ENCODE assay signal across 36 mouse cellular contexts in the genomic region with DNA sequence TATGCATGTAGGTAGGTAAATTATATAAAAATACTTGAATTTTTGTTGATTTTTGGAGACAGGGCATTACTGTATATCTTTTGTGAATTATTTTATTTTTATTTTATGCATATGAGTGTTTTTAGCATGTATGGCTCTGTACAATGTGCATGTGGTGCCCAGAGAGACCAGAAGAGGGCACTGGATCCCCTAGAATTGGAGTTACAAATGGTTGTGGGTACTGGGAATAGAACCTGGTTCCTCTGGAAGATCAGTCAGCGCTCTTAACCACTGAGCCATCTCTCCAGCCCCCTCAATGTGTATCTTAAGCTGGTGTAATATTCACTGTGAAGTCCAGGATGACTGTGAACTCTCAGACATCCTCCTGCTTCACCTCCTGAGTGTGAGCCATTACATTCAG. TPM values are rescaled to one million over a fixed set of nuclear protein-coding genes. Genes with fewer than 3 reads are reported as not detected.
DNase-seq lines count a peak whose midpoint lies in the region; ATAC-seq and TF ChIP-seq lines count a peak whose summit lies in the region.
"Had no signal": no experiment of that assay in that cellular context is flagged by ENCODE, and none has a peak within 500 bp of the region (broad histone marks: within the 10 kb centered on the region; RNA-seq: fewer than 3 reads in every experiment).

No protein-coding gene starts in this region.

- DNase-seq in liver, embryonic 14.5 days (ENCODE audit: low read depth in 3 of 3, low spot score in 3 of 3): no peak
- DNase-seq in liver: no peak
- peak; percentile 51 for DNase-seq in A20 (ENCODE audit: low read depth, low spot score)
- DNase-seq in MEL (ENCODE audit: low read depth, low spot score): peak; percentile 53
- DNase-seq in stomach, postnatal 0 days (ENCODE audit: low spot score): no peak
- DNase-seq in forebrain, embryonic 11.5 days (ENCODE audit: low spot score): no peak
- DNase-seq in right cerebral cortex, postnatal 10 days (ENCODE audit: low spot score in 2 of 2): no peak
- DNase-seq: adrenal gland, adult 2 months; adrenal gland, postnatal 14 days; cerebellum, adult 11-12 months; cerebellum, adult 8-10 months; cerebellum, postnatal 10 days; cerebellum, postnatal 36 days; embryo, embryonic 11 days; gastrocnemius, postnatal 10 days; gastrocnemius, postnatal 36 days; heart, adult 2 months; heart, postnatal 14 days; heart, postnatal 4 days had no signal

- no peak for ATAC-seq in liver, embryonic 14.5 days (ENCODE audit: insufficient read depth)
- no peak for ATAC-seq in stomach, postnatal 0 days (ENCODE audit: low FRiP score, low TSS enrichment)
- no peak for ATAC-seq in forebrain, embryonic 11.5 days (replicated peaks; ENCODE audit: low FRiP score)
- ATAC-seq: forebrain, embryonic 13.5 days; forebrain, embryonic 16.5 days; hindbrain, postnatal 0 days; inflammation-experienced regulatory T-cells, adult 6 months had no signal

- H3K9me3 ChIP-seq in liver, embryonic 14.5 days (ENCODE audit: control insufficient read depth, low read length): no peaks in the 10 kb centered on the region
- no peaks in the 10 kb centered on the region for H3K9me3 ChIP-seq in MEL (replicated peaks; ENCODE audit: insufficient read depth, low read length)
- H3K9me3 ChIP-seq in stomach, postnatal 0 days (ENCODE audit: control insufficient read depth, low read length): no peaks in the 10 kb centered on the region
- H3K9me3 ChIP-seq in forebrain, embryonic 11.5 days (ENCODE audit: control insufficient read depth, low read length): no peaks in the 10 kb centered on the region
- H3K9me3 ChIP-seq: embryonic facial prominence, embryonic 10.5 days; embryonic facial prominence, embryonic 13.5 days; forebrain, embryonic 13.5 days; heart, embryonic 10.5 days; heart, embryonic 13.5 days had no signal

- 63% methylated on average over 1 of the region's 1 CpGs for WGBS in liver, embryonic 14.5 days (ENCODE audit: insufficient replicate concordance)
- WGBS in stomach, postnatal 0 days: 79% methylated on average over 1 of the region's 1 CpGs
- WGBS in forebrain, embryonic 11.5 days: 81% methylated on average over 1 of the region's 1 CpGs

- H3K4me2 ChIP-seq in liver, embryonic 14.5 days (ENCODE audit: low read depth): no peak overlapping the region
- no peak overlapping the region for H3K4me2 ChIP-seq in stomach, postnatal 0 days (replicated peaks; ENCODE audit: low read depth)
- no peak overlapping the region for H3K4me2 ChIP-seq in forebrain, embryonic 11.5 days (ENCODE audit: low read depth, low read length, severe bottlenecking)
- H3K4me2 ChIP-seq: embryonic facial prominence, embryonic 13.5 days; forebrain, embryonic 13.5 days; heart, embryonic 13.5 days; hindbrain, embryonic 14.5 days had no signal

- TF ChIP-seq POLR2A in MEL (IDR thresholded peaks at IDR 0.05; ENCODE audit: control insufficient read depth in 1 of 2, insufficient read depth in 1 of 2, low read depth in 1 of 2, low read length in 2 of 2, poor library complexity in 1 of 2): no peak

- TF ChIP-seq CTCF in liver, embryonic 14.5 days (IDR thresholded peaks at IDR 0.05; ENCODE audit: low read depth): peak; percentile 25; the same call in 1 of the 2 replicates
- TF ChIP-seq CTCF in MEL (IDR thresholded peaks at IDR 0.05 in 2 of 3, conservative IDR thresholded peaks at IDR 0.05 in 1 of 3; ENCODE audit: control insufficient read depth in 1 of 3, insufficient read depth in 1 of 3, low read depth in 2 of 3, low read length in 3 of 3, poor library complexity in 1 of 3, severe bottlenecking in 1 of 3): peak; percentile 52 to 63 (median 53); a peak in 5 of 6 replicates
- TF ChIP-seq CTCF in stomach, postnatal 0 days (IDR thresholded peaks at IDR 0.05; ENCODE audit: low read depth): 0 out of 2 replicates have a peak, but pooled peaks have one; percentile 8

- TF ChIP-seq RAD21 in MEL (IDR thresholded peaks at IDR 0.05; ENCODE audit: low read depth, low read length): peak; percentile 65

- no peaks in the 10 kb centered on the region for H3K79me2 ChIP-seq in MEL (ENCODE audit: control insufficient read depth, insufficient read depth, low read length, poor library complexity)

- peaks cover 3% of the 10 kb centered on the region; the same call in 1 of the 2 replicates for H3K27me3 ChIP-seq in liver, embryonic 14.5 days (ENCODE audit: control insufficient read depth, insufficient read depth, low read length)
- H3K27me3 ChIP-seq in MEL (ENCODE audit: control insufficient read depth in 1 of 2, insufficient read depth in 2 of 2, low read length in 2 of 2): peaks cover 18 to 22% of the 10 kb centered on the region in 2 experiments
- H3K27me3 ChIP-seq in stomach, postnatal 0 days (ENCODE audit: control insufficient read depth, insufficient read depth, low read length): no peaks in the 10 kb centered on the region
- H3K27me3 ChIP-seq in forebrain, embryonic 11.5 days (ENCODE audit: control insufficient read depth, insufficient read depth, low read length): no peaks in the 10 kb centered on the region
- H3K27me3 ChIP-seq: embryonic facial prominence, embryonic 13.5 days; forebrain, embryonic 13.5 days; heart, embryonic 13.5 days had no signal

- peaks cover 0 to 4% of the 10 kb centered on the region in 2 experiments; a peak in 2 of 4 replicates for H3K4me1 ChIP-seq in liver, embryonic 14.5 days (replicated peaks; ENCODE audit: control insufficient read depth in 2 of 2, insufficient read depth in 2 of 2, low read length in 1 of 2)
- no peaks in the 10 kb centered on the region for H3K4me1 ChIP-seq in MEL (ENCODE audit: control insufficient read depth in 1 of 2, insufficient read depth in 2 of 2, low read length in 2 of 2)
- H3K4me1 ChIP-seq in stomach, postnatal 0 days (replicated peaks; ENCODE audit: control insufficient read depth, insufficient read depth): no peaks in the 10 kb centered on the region
- H3K4me1 ChIP-seq in forebrain, embryonic 11.5 days (replicated peaks; ENCODE audit: control insufficient read depth, insufficient read depth, low read length): no peaks in the 10 kb centered on the region
- H3K4me1 ChIP-seq: embryonic facial prominence, embryonic 10.5 days; embryonic facial prominence, embryonic 13.5 days; forebrain, embryonic 13.5 days; heart, embryonic 10.5 days; heart, embryonic 13.5 days had no signal

- no peak overlapping the region for H3K27ac ChIP-seq in liver, embryonic 14.5 days
- H3K27ac ChIP-seq in MEL (ENCODE audit: control insufficient read depth, low read depth, low read length): no peak overlapping the region
- no peak overlapping the region for H3K27ac ChIP-seq in stomach, postnatal 0 days (replicated peaks)
- no peak overlapping the region for H3K27ac ChIP-seq in forebrain, embryonic 11.5 days (ENCODE audit: low read depth, low read length)
- H3K27ac ChIP-seq: embryonic facial prominence, embryonic 10.5 days; embryonic facial prominence, embryonic 13.5 days; forebrain, embryonic 13.5 days; heart, adult 2 months; heart, embryonic 10.5 days; heart, embryonic 13.5 days; hindbrain, embryonic 14.5 days; hindbrain, postnatal 0 days had no signal

- H3K9ac ChIP-seq in liver, embryonic 14.5 days (replicated peaks): no peak overlapping the region
- H3K9ac ChIP-seq in MEL (ENCODE audit: control insufficient read depth, low read depth, low read length, poor library complexity, severe bottlenecking): no peak overlapping the region
- no peak overlapping the region for H3K9ac ChIP-seq in stomach, postnatal 0 days (ENCODE audit: low read length)
- H3K9ac ChIP-seq in forebrain, embryonic 11.5 days (ENCODE audit: low read length): no peak overlapping the region
- H3K9ac ChIP-seq: embryonic facial prominence, embryonic 13.5 days; forebrain, embryonic 13.5 days; heart, embryonic 13.5 days; hindbrain, embryonic 14.5 days had no signal

- H3K4me3 ChIP-seq in liver, embryonic 14.5 days (ENCODE audit: insufficient read depth in 1 of 2, low read depth in 2 of 2, low read length in 2 of 2): no peak overlapping the region
- H3K4me3 ChIP-seq in MEL (ENCODE audit: control insufficient read depth in 1 of 2, insufficient read depth in 1 of 2, low read depth in 2 of 2, low read length in 2 of 2): no peak overlapping the region
- H3K4me3 ChIP-seq in stomach, postnatal 0 days (ENCODE audit: low read depth, low read length): no peak overlapping the region
- no peak overlapping the region for H3K4me3 ChIP-seq in forebrain, embryonic 11.5 days (ENCODE audit: low read depth, low read length)
- H3K4me3 ChIP-seq: embryonic facial prominence, embryonic 10.5 days; embryonic facial prominence, embryonic 13.5 days; erythroblast, embryonic 14.5 days; forebrain, embryonic 13.5 days; heart, adult 2 months; heart, embryonic 10.5 days; heart, embryonic 13.5 days had no signal

- TF ChIP-seq EP300 in liver, embryonic 14.5 days (IDR thresholded peaks at IDR 0.05; ENCODE audit: low read depth): no peak
- no peak for TF ChIP-seq EP300 in MEL (IDR thresholded peaks at IDR 0.05; ENCODE audit: low read depth in 1 of 2, low read length in 2 of 2)
- TF ChIP-seq EP300 in stomach, postnatal 0 days (optimal IDR thresholded peaks at IDR 0.05): no peak

- no peaks in the 10 kb centered on the region for H3K36me3 ChIP-seq in liver, embryonic 14.5 days (replicated peaks; ENCODE audit: control insufficient read depth, insufficient read depth, low read depth)
- H3K36me3 ChIP-seq in MEL (ENCODE audit: control insufficient read depth in 1 of 2, insufficient read depth in 2 of 2, low read length in 2 of 2): no peaks in the 10 kb centered on the region
- no peaks in the 10 kb centered on the region for H3K36me3 ChIP-seq in stomach, postnatal 0 days (ENCODE audit: control insufficient read depth, insufficient read depth, low read length)
- H3K36me3 ChIP-seq in forebrain, embryonic 11.5 days (ENCODE audit: control insufficient read depth, insufficient read depth, low read length): no peaks in the 10 kb centered on the region
- H3K36me3 ChIP-seq: embryonic facial prominence, embryonic 10.5 days; embryonic facial prominence, embryonic 13.5 days; G1E; heart, embryonic 10.5 days; heart, embryonic 13.5 days had no signal

RNA-seq across cellular contexts. Expression of a gene that starts 8.3 kb away (rescaled TPM):
- polyA plus RNA-seq in liver, embryonic 14.5 days (2012; rRNA removed): 9.8 and 16.1 TPM in 2 replicates
- 27.1 and 27.7 TPM in 2 replicates for polyA plus RNA-seq in liver, embryonic 14.5 days (2014; fragmentation: Nextera tagmentation; extraction: Ambion mirVana)
- not detected in 2 replicates for total RNA-seq in MEL (2012; rRNA removed)
- polyA plus RNA-seq in MEL (2012; ENCODE audit: insufficient read depth in 1 of 2, insufficient read length in 2 of 2, low read depth in 1 of 2, low replicate concordance in 2 of 2, missing spikeins in 1 of 2): not detected
- 31.8 and 35.6 TPM in 2 replicates for polyA plus RNA-seq in stomach, postnatal 0 days (2015; fragmentation: Nextera tagmentation; extraction: Ambion mirVana)
- 4.9 and 6.9 TPM in 2 replicates for polyA plus RNA-seq in forebrain, embryonic 11.5 days (2014; fragmentation: Nextera tagmentation; extraction: Ambion mirVana)
- polyA plus RNA-seq: G1E had no signal

RNA-seq across cellular contexts. Expression of a gene that starts 24.6 kb away (rescaled TPM):
- not detected in 2 replicates for polyA plus RNA-seq in liver, embryonic 14.5 days (2012; rRNA removed)
- 0.06 TPM in 1 of 2 replicates, not detected in the other for polyA plus RNA-seq in liver, embryonic 14.5 days (2014; fragmentation: Nextera tagmentation; extraction: Ambion mirVana)
- total RNA-seq in MEL (2012; rRNA removed): not detected in 2 replicates
- polyA plus RNA-seq in MEL (2012; ENCODE audit: insufficient read depth in 1 of 2, insufficient read length in 2 of 2, low read depth in 1 of 2, low replicate concordance in 2 of 2, missing spikeins in 1 of 2): not detected
- not detected in 2 replicates for polyA plus RNA-seq in stomach, postnatal 0 days (2015; fragmentation: Nextera tagmentation; extraction: Ambion mirVana)
- not detected in 2 replicates for polyA plus RNA-seq in forebrain, embryonic 11.5 days (2014; fragmentation: Nextera tagmentation; extraction: Ambion mirVana)
- total RNA-seq: adrenal gland, adult 2 months; adrenal gland, postnatal 14 days; adrenal gland, postnatal 4 days; gastrocnemius, adult 18-20 months; gastrocnemius, postnatal 10 days; gastrocnemius, postnatal 36 days; granulocyte monocyte progenitor cell, adult 5-6 weeks; heart, adult 2 months; heart, postnatal 14 days; heart, postnatal 4 days; hindbrain, postnatal 0 days had no signal
- polyA plus RNA-seq: adrenal gland, adult 2 months; cortical plate, adult 2 months; embryonic facial prominence, embryonic 10.5 days; embryonic facial prominence, embryonic 13.5 days; erythroblast, embryonic 14.5 days; forebrain, embryonic 13.5 days; forebrain, embryonic 16.5 days; G1E; heart, adult 2 months; heart, embryonic 13.5 days; heart, embryonic 16.5 days; hindbrain, embryonic 11.5 days; hindbrain, embryonic 14.5 days; hindbrain, postnatal 0 days; inflammation-experienced regulatory T-cells, adult 6 months had no signal

RNA-seq across cellular contexts. Expression of a gene that starts 35.9 kb away (rescaled TPM):
- 0.54 and 0.92 TPM in 2 replicates for polyA plus RNA-seq in liver, embryonic 14.5 days (2012; rRNA removed)
- 1.1 and 1.3 TPM in 2 replicates for polyA plus RNA-seq in liver, embryonic 14.5 days (2014; fragmentation: Nextera tagmentation; extraction: Ambion mirVana)
- total RNA-seq in MEL (2012; rRNA removed): 0.08 TPM in 1 of 2 replicates, not detected in the other
- polyA plus RNA-seq in MEL (2012; ENCODE audit: insufficient read depth in 1 of 2, insufficient read length in 2 of 2, low read depth in 1 of 2, low replicate concordance in 2 of 2, missing spikeins in 1 of 2): under 1 TPM in 1 of 2 experiments, not detected in 1; 0.10 TPM
- 16.3 and 18.7 TPM in 2 replicates for polyA plus RNA-seq in stomach, postnatal 0 days (2015; fragmentation: Nextera tagmentation; extraction: Ambion mirVana)
- polyA plus RNA-seq in forebrain, embryonic 11.5 days (2014; fragmentation: Nextera tagmentation; extraction: Ambion mirVana): 5.0 and 5.6 TPM in 2 replicates
- total RNA-seq: granulocyte monocyte progenitor cell, adult 5-6 weeks had no signal
- polyA plus RNA-seq: erythroblast, embryonic 14.5 days; G1E had no signal

RNA-seq across cellular contexts. Expression of a gene that starts 53.8 kb away (rescaled TPM):
- 10.9 and 17.1 TPM in 2 replicates for polyA plus RNA-seq in liver, embryonic 14.5 days (2012; rRNA removed)
- 32.6 and 38.5 TPM in 2 replicates for polyA plus RNA-seq in liver, embryonic 14.5 days (2014; fragmentation: Nextera tagmentation; extraction: Ambion mirVana)
- 41.0 and 43.8 TPM in 2 replicates for total RNA-seq in MEL (2012; rRNA removed)
- polyA plus RNA-seq in MEL (2012; ENCODE audit: insufficient read depth in 1 of 2, insufficient read length in 2 of 2, low read depth in 1 of 2, low replicate concordance in 2 of 2, missing spikeins in 1 of 2): 10 to 100 TPM in 1 of 2 experiments, not detected in 1; 45.1 TPM
- 24.1 and 25.6 TPM in 2 replicates for polyA plus RNA-seq in stomach, postnatal 0 days (2015; fragmentation: Nextera tagmentation; extraction: Ambion mirVana)
- polyA plus RNA-seq in forebrain, embryonic 11.5 days (2014; fragmentation: Nextera tagmentation; extraction: Ambion mirVana): 35.1 and 36.1 TPM in 2 replicates

Comparison
In these comparisons a context has a peak if more than half of its experiments do, and no peak if none do; other contexts are left out.
1. DNase-seq: peak in A20 (single experiment) and MEL (single experiment); none in liver, embryonic 14.5 days (0 of 3), liver (single experiment), stomach, postnatal 0 days (single experiment), forebrain, embryonic 11.5 days (single experiment) and right cerebral cortex, postnatal 10 days (0 of 2).
2. Peak in every context shown above with its lines, with median percentiles within 50 percentile points of each other: CTCF ChIP-seq.